Mouse (Mus musculus) kidney, adult 2 months (tissue): ENCODE measurements around the gene Olfr1392. TPM values are rescaled to one million over a fixed set of nuclear protein-coding genes. Genes with fewer than 3 reads are reported as not detected.
A peak's percentile ranks its signal among the peaks of the same experiment; 100 is the strongest.

Experiments used
- DNase-seq: peaks from one replicate; pipeline ENCODE4 v3.0.0; 2021
- H3K27ac ChIP-seq: fragments of 200-500 bp; 2 replicates; pipeline ENCODE4 v1.5.1; 2012; ENCODE audit warnings: low read depth, low read length, control low read depth, inconsistent platforms; ENCODE audit not compliant: insufficient read depth
- H3K27me3 ChIP-seq: fragments of 200-500 bp; replicated peaks from 2 replicates; pipeline ENCODE4 v1.6.1; 2012; ENCODE audit warnings: mild to moderate bottlenecking, moderate library complexity, low read length, inconsistent platforms; ENCODE audit not compliant: control insufficient read depth, insufficient read depth
- H3K36me3 ChIP-seq: fragments of 200-500 bp; 2 replicates; pipeline ENCODE4 v1.6.1; 2012; ENCODE audit warnings: mild to moderate bottlenecking, moderate library complexity, low read length, inconsistent platforms; ENCODE audit not compliant: control insufficient read depth, insufficient read depth
- H3K4me1 ChIP-seq: fragments of 200-500 bp; 2 replicates; pipeline ENCODE4 v1.6.1; 2011; ENCODE audit warnings: low read length; ENCODE audit not compliant: control insufficient read depth, insufficient read depth
- H3K4me3 ChIP-seq: fragments of 200-500 bp; 2 replicates; pipeline ENCODE4 v1.5.1; 2011; ENCODE audit warnings: mild to moderate bottlenecking, low read depth, low read length, control low read depth; ENCODE audit not compliant: insufficient read depth
- CTCF ChIP-seq: fragments of 200-500 bp; conservative IDR thresholded peaks from 2 replicates; pipeline ENCODE4 v1.5.1; 2011; ENCODE audit warnings: low read depth, mild to moderate bottlenecking, control low read depth, low read length, moderate library complexity, mixed read lengths; ENCODE audit not compliant: insufficient read depth, insufficient read length
- POLR2A ChIP-seq: fragments of 200-500 bp; IDR thresholded peaks from one replicate; pipeline ENCODE4 v1.6.1; 2011; ENCODE audit warnings: low read depth, low read length, control low read depth
- WGBS: fragments of 180-500 bp; shearing (Covaris S2); methylation state at CpG from one replicate; pipeline ENCODE4 v1.1.7; 2018; 5-methylcytosine and 5-hydroxymethylcytosine counted together
- polyA plus RNA-seq: library from polyadenylated mRNA; depleted of rRNA; stranded (reverse); fragments of >200 nt; gene quantifications from 2 replicates; pipeline ENCODE4 v1.2.3, GENCODE M21; 2012

Gene Olfr1392
- polyA plus RNA-seq, 1 experiment = 0.47 TPM

GRCm38 (mm10) chr11:49242944-49243626 lies 42.0 kb upstream of the Olfr1392 start:
- H3K36me3 ChIP-seq = no peaks in the 10 kb centered on the region
- no peaks in the 10 kb centered on the region for H3K27me3 ChIP-seq
- peak overlapping the region; percentile 71 for H3K27ac ChIP-seq
- DNase-seq = no peak
- 21% methylated on average over 11 of the region's 11 CpGs for WGBS
- peak overlapping the region; percentile 75 for H3K4me3 ChIP-seq
- peaks cover 12% of the 10 kb centered on the region for H3K4me1 ChIP-seq
- no peak for TF ChIP-seq POLR2A
- no peak for TF ChIP-seq CTCF

- WGBS = under 1% methylated on average over 58 of the region's 60 CpGs
- no peaks in the 10 kb centered on the region for H3K36me3 ChIP-seq
- H3K4me3 ChIP-seq = peak within 1 kb of the TSS; percentile 75
- peaks cover 16% of the 10 kb centered on the region for H3K4me1 ChIP-seq
- TF ChIP-seq POLR2A = no peak
- peak within 1 kb of the TSS; percentile 96 for H3K27ac ChIP-seq
- peak; percentile 98 for DNase-seq
- no peaks in the 10 kb centered on the region for H3K27me3 ChIP-seq
Measured at GRCm38 (mm10) chr11:49243727-49244594, 41.1 kb upstream of the Olfr1392 start, which contains the start of gene Mgat1. Gene Mgat1 (plus strand): TSS chr11:49244191.

DNA sequence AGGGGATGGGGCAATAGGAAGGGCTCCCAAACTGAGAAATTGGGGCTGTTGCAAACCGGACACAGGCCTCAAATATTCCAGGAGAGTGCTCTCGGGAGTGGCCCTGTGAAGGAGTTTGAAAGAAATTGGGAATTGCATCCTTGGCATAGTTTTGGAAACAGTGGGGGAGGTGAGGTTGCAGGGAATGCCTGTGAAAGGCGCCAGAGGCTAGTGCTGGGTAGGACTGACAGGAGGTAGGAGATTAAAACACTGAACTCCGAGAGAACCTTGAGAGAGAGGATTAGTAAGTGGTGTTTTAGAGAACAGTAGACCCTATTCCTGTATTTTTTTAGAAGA lies 40.5 kb upstream of the Olfr1392 start:
- H3K4me3 ChIP-seq = peak overlapping the region; percentile 75
- H3K27ac ChIP-seq = peak overlapping the region; percentile 94
- TF ChIP-seq POLR2A = no peak
- TF ChIP-seq CTCF = no peak
- no peak for DNase-seq
- WGBS = under 1% methylated on average over 4 of the region's 4 CpGs
- peaks cover 22% of the 10 kb centered on the region for H3K4me1 ChIP-seq
- no peaks in the 10 kb centered on the region for H3K36me3 ChIP-seq
- no peaks in the 10 kb centered on the region for H3K27me3 ChIP-seq

DNA sequence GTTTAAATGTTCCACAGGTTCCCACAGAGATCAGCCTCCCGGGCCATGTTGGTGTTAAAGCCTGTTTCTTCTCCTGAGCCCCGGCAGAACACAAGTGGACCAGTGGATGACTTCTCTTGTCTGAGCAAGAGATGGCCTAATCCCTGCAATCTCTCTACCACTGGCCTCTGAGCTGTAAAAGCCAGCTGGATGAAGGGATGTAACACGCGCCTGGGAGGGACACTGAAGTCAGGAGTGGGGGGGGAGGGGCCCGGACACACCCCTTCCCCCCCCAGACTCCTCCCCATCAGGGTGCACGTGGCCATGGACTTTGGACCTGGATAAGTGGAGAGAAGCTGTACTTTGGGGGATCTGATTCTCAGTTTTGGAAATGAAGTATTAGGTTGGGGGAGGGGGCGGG lies 39.9 kb upstream of the Olfr1392 start:
- H3K27ac ChIP-seq = peak overlapping the region; percentile 96
- 15% methylated on average over 7 of the region's 7 CpGs for WGBS
- DNase-seq = peak; percentile 91
- peak overlapping the region; percentile 62 for H3K4me3 ChIP-seq
- no peaks in the 10 kb centered on the region for H3K27me3 ChIP-seq
- no peaks in the 10 kb centered on the region for H3K36me3 ChIP-seq
- no peak for TF ChIP-seq CTCF
- TF ChIP-seq POLR2A = no peak
- peaks cover 23% of the 10 kb centered on the region for H3K4me1 ChIP-seq

DNA sequence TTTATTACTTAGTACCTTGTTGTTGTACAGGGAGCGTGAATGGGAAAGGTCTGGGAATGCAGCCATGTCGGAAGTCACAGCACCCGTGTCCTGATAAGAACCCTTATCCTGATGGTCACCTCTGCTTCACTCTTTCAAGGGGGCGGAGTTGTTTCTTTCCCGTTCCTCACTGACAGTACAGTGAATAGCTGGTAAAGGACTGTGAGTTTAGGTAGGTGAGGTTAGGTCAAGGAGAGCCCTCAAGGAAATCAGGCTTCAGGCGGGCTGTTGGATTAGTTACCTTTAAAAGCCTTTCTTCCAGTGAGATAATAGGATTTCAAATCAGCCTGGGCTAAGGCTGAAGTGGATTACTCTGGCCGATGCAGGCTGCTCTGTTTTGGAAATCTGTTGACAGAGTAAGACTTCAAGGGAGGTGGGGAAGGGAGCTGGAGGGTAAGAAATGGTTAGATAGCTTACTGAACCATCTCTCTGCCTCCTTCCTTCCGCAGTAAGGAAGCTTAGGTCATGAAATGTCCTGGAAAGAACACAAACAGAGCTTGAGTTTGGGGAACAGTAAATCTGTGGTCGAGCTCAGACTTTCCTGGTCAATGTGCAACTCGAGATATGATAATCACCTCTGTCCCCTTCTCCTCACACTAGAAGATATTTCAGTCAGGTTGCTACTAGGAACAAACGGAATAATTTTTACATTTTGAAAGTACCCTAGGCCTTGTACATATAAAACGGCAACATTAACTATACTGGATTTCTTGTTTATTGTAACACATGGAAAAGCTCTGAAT lies 39.3 kb upstream of the Olfr1392 start:
- peak overlapping the region; percentile 62 for H3K4me3 ChIP-seq
- TF ChIP-seq POLR2A (no peak), CTCF (no peak)
- DNase-seq = no peak
- peaks cover 23% of the 10 kb centered on the region for H3K4me1 ChIP-seq
- WGBS = 12% methylated on average over 12 of the region's 12 CpGs
- no peaks in the 10 kb centered on the region for H3K36me3 ChIP-seq
- peak overlapping the region; percentile 96 for H3K27ac ChIP-seq
- H3K27me3 ChIP-seq = no peaks in the 10 kb centered on the region

DNA sequence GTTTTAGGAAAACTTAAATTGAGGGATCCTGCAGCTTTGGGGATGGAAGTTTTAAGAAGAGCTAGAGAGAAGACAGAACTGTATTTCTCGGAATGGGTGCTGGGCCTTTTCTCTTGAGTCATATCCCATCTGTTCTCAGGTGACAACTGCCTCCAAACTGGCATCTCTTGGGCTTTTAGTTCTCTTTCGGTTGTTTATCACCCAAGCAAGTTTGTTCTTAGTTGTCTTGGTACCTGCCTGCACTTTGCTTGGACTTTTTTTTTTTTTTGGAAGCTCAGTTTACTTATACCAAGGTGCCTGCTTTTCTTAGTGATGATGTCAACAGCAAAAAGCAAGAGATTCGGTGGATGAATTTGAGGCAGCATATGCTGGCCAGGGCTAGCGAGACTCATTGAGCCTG lies 38.6 kb upstream of the Olfr1392 start:
- Histone ChIP-seq H3K27me3 (no peaks in the 10 kb centered on the region), H3K36me3 (no peaks in the 10 kb centered on the region; the same call in 1 of the 2 replicates), H3K4me3 (no peak overlapping the region), H3K27ac (peak overlapping the region; percentile 10), H3K4me1 (peaks cover 28% of the 10 kb centered on the region)
- DNase-seq = no peak
- 59% methylated on average over 4 of the region's 4 CpGs for WGBS
- TF ChIP-seq POLR2A (no peak), CTCF (no peak)

GRCm38 (mm10) chr11:49247255-49247654 lies 37.8 kb upstream of the Olfr1392 start:
- H3K27me3 ChIP-seq = no peaks in the 10 kb centered on the region
- DNase-seq = no peak
- H3K4me3 ChIP-seq = no peak overlapping the region
- H3K4me1 ChIP-seq = peaks cover 35% of the 10 kb centered on the region
- no peaks in the 10 kb centered on the region; the same call in 1 of the 2 replicates for H3K36me3 ChIP-seq
- peak overlapping the region; percentile 1; the same call in 1 of the 2 replicates for H3K27ac ChIP-seq
- TF ChIP-seq CTCF (no peak), POLR2A (no peak)
- WGBS = 46% methylated on average over 2 of the region's 2 CpGs
